Mouse (Mus musculus) cerebellum, adult 9-11 months (tissue): ENCODE results near the gene Spem1.

ENCODE experiments used
- DNase-seq: peaks from one replicate; pipeline ENCODE4 v3.0.0; 2022

Spem1 gene

GRCm38 (mm10) chr11:69799394-69800137 is 22.4 kb downstream of the Spem1 start:
- DNase-seq, result no peak

- DNase-seq, result no peak
Measured at GRCm38 (mm10) chr11:69797924-69798323, 24.1 kb downstream of the Spem1 start.

GRCm38 (mm10) chr11:69795983-69796435 is 26.0 kb downstream of the Spem1 start:
- DNase-seq, result peak; percentile 52

DNA sequence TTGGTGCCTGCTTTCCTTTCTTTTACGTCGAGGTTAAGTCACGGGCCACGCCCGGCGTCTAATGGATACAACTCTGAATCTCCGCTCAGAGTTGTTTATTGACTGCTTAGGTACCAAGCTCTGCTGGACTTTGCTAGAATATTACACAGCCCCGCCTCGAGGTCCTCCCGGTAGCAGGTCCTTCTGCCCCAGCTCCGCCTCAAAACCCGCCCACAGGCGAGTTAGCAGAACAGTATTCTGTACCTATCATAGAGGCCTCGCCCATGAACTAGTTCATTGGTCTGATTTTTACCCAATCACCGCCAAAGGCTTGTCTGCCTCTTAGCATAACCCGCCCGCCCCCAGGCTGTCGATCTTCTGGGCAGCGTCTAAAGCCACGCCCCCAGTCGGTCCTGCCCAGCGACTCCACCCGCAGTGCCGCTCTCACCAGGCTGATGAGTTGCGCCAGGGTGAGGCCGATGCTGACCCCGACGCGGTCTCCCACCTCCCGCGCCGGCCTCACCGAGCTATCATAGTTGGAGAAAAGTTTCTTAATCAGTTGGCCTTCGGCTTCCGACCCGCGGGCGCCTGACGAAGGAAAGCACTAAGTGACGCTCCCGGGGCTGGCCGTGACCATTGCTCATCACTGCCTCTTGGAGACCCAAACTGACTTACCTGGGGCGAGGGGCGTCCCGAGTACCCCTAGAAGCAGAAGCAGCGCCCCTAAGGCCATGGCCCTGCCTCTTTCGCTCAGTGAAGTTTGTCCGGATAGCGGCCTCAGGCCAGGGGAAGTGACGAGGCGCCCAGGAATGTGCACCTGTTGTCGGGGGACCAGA is 26.6 kb downstream of the Spem1 start, which contains the start of gene Chrnb1:
Gene Chrnb1 (minus strand): TSS at position 776 of the 815 bp plus-strand sequence.
- DNase-seq, result peak; percentile 95

GRCm38 (mm10) chr11:69793429-69793828 is 28.6 kb downstream of the Spem1 start:
- DNase-seq, result no peak

GRCm38 (mm10) chr11:69791420-69791819 is 30.6 kb downstream of the Spem1 start:
- DNase-seq, result no peak

GRCm38 (mm10) chr11:69789431-69789830 is 32.5 kb downstream of the Spem1 start:
- DNase-seq, result no peak

GRCm38 (mm10) chr11:69787306-69787705 is 34.7 kb downstream of the Spem1 start:
- DNase-seq, result no peak

- no peak for DNase-seq
Measured at GRCm38 (mm10) chr11:69784793-69785272, 37.1 kb downstream of the Spem1 start.

- no peak for DNase-seq
Measured at GRCm38 (mm10) chr11:69781828-69782227, 40.2 kb downstream of the Spem1 start.

DNA sequence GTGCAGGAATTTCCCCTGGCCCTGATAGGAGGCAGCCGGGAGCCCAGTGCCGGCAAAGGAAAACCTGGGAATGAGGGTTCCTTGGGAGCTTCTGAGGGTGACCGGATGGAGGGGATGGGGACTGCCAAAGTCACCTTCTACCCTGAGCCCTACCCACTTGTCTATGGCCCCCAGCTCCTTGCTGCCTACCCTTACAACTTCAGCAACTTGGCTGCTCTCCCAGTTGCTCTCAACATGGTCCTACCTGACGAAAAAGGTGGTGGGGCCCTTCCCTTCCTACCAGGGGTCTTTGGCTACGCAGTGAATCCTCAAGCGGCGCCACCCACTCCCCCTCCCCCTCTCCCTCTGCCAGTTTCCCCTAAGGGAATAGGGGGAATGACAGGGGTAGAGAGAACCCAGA is 43.0 kb downstream of the Spem1 start:
- DNase-seq, result peak; percentile 49

- peak; percentile 65 for DNase-seq
Measured at GRCm38 (mm10) chr11:69778258-69778982, 43.6 kb downstream of the Spem1 start.

DNA sequence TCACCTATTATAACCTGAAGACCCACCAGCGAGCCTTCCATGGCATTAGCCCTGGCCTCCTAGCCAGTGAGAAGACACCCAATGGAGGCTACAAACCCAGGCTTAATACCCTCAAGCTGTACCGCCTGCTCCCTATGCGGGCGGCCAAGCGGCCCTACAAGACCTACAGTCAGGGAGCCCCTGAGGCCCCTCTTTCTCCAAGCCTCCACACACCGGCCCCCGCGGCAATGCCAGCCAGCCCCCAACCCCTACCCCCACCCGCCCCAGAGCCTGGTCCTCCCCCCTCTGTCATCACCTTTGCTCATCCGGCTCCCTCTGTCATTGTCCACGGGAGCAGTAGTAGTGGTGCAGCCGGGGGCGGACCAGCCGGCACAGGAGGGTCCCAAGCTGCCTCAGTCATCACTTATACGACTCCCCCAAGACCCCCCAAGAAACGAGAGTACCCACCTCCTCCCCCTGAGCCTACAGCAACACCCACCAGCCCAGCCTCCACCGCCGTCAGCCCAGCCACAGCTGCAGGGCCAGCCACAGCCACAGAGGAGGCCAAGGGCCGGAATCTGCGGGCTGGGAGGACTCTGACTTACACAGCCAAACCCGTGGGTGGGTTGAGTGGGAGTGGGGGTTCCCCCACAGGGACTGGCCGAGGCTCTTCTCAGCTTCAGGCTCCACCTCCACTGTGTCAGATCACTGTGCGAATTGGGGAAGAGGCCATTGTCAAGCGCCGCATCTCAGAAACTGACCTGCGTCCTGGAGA is 44.3 kb downstream of the Spem1 start:
- no peak for DNase-seq

GRCm38 (mm10) chr11:69776488-69776887 is 45.5 kb downstream of the Spem1 start:
- DNase-seq, result no peak

- peak; percentile 49 for DNase-seq
Measured at GRCm38 (mm10) chr11:69775716-69776115, 46.3 kb downstream of the Spem1 start.

GRCm38 (mm10) chr11:69774961-69775360 is 47.0 kb downstream of the Spem1 start:
- no peak for DNase-seq
